Mouse (Mus musculus): ENCODE results near the gene Zfp131. TPM values are rescaled to one million over a fixed set of nuclear protein-coding genes. Genes with fewer than 3 reads are reported as not detected.

Gene Zfp131
- polyA plus RNA-seq, 1 experiment: 40.8 TPM

DNA sequence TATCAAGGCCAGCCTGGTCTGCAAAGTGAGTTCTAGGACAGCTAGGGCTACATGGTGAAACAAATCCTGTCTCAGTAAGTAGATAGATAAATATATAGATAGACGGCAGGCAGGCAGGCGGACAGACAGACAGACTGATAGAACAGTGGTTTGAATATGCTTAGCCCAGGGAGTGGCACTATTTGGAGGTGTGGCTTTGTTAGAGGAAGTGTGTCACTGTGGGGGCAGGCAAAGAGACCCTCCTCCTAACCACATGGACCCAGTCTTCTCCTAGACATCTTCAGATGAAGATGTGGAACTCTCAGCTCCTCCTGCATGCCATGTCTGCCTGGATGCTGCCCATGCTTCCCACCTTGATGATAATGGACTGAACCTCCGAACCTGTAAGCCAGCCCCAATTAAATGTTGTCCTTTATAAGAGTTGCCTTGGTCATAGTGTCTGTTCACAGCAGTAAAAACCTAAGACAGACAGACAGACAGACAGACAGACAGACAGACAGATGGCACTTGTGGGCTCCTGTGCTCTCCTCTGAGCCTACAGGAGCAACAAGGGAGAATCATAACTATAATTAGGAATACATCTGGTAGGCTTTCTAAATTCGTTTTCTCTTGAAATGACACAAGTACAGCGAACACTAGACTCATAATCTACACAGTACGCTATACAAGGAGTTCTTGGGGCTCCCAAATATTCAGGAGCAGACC, 47.8 kb downstream of the Zfp131 start:
- TF ChIP-seq POLR2A (IDR thresholded peaks at IDR 0.05; ENCODE audit: insufficient read depth, low read length): no peak
- TF ChIP-seq CTCF (IDR thresholded peaks at IDR 0.05; ENCODE audit: low read depth, low read length): no peak
- TF ChIP-seq EP300 (IDR thresholded peaks at IDR 0.05; ENCODE audit: insufficient read depth, low read depth, low read length): no peak

DNA sequence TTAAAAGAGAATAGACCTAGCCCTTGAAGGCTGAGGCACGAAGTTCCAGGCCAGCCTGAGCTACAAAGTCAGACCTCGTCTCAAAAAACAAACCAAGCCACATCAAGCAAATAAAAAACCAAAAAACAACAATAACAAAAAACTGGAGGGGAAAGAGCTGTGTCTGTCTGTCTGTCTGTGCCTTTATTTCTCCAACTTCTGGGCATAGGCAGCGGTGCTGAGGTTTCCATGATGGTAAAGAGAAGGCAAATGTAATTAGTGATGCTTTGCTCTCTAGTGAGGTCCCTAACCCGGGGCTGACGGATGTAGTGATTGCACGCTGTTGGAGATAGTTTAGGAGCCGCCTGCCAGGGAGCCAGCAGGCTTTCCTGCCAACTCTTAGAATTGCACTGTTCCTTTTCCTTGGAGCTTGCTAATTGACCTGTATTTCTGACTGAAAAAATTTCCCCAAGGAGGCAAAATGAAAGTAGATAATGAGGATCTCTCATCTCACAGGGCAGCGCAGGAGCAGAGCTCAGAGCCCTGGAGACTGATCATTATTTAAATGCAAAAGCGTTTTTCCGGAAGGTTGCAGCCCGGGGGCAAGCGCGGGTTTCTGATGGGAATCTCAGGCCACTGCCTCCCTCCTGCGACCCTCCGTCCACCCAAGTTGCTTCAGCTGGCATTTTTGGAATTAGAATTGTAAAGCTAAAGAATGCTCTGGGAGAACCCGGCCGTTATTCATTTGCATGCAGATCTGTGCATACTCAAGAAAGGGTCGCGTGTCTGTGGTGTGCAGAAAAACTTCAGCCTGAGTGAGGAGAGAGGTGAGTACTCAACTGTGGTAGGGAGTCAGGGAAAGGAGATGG, 49.1 kb downstream of the Zfp131 start:
- TF ChIP-seq CTCF (IDR thresholded peaks at IDR 0.05; ENCODE audit: low read depth, low read length) (no peak), EP300 (IDR thresholded peaks at IDR 0.05; ENCODE audit: insufficient read depth, low read depth, low read length) (no peak), POLR2A (IDR thresholded peaks at IDR 0.05; ENCODE audit: insufficient read depth, low read length) (no peak)
- Histone ChIP-seq H3K27me3 (ENCODE audit: control insufficient read depth, insufficient read depth, low read length, poor library complexity, severe bottlenecking) (no peaks in the 10 kb centered on the region), H3K4me3 (ENCODE audit: low read depth, low read length) (peak overlapping the region; percentile 45), H3K27ac (ENCODE audit: insufficient read depth, low read length) (peak overlapping the region; percentile 59), H3K36me3 (ENCODE audit: control insufficient read depth, insufficient read depth, low read length, poor library complexity, severe bottlenecking) (no peaks in the 10 kb centered on the region), H3K9ac (ENCODE audit: low read depth, poor library complexity, severe bottlenecking) (peak overlapping the region; percentile 45; the same call in 1 of the 2 replicates), H3K4me1 (ENCODE audit: control insufficient read depth, insufficient read depth, low read length) (no peaks in the 10 kb centered on the region), H3K9me3 (replicated peaks; ENCODE audit: control insufficient read depth, insufficient read depth, low read length, poor library complexity, severe bottlenecking) (no peaks in the 10 kb centered on the region)

More for the DNA sequence above, 47.8 kb downstream of the Zfp131 start:
- no peak overlapping the region for H3K27ac ChIP-seq (ENCODE audit: insufficient read depth, low read length)
- no peak overlapping the region for H3K4me3 ChIP-seq (ENCODE audit: low read depth, low read length)
- no peaks in the 10 kb centered on the region for H3K4me1 ChIP-seq (ENCODE audit: control insufficient read depth, insufficient read depth, low read length)
- H3K36me3 ChIP-seq (ENCODE audit: control insufficient read depth, insufficient read depth, low read length, poor library complexity, severe bottlenecking): no peaks in the 10 kb centered on the region
- no peaks in the 10 kb centered on the region for H3K9me3 ChIP-seq (replicated peaks; ENCODE audit: control insufficient read depth, insufficient read depth, low read length, poor library complexity, severe bottlenecking)
- H3K27me3 ChIP-seq (ENCODE audit: control insufficient read depth, insufficient read depth, low read length, poor library complexity, severe bottlenecking): no peaks in the 10 kb centered on the region
- no peak overlapping the region for H3K9ac ChIP-seq (ENCODE audit: low read depth, poor library complexity, severe bottlenecking)

DNA sequence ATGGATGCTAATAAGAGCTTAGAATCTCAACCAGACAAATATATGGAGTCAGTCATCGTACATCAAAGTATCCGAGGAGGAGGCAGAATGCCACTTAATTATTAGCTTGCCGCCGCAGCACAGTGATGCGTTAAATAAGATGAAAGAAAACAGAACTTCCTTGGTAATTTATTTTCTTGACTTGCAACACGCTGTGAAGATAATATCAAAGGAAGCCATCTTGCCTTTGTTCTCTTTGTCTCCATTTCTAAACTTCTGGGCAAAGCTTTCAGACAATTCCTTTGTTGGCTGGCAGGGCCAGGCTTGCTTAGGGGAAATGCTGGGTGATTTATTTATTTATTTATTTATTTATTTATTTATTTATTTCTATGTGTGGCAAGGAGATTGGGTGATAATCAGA, 59.2 kb downstream of the Zfp131 start:
- H3K9me3 ChIP-seq (replicated peaks; ENCODE audit: control insufficient read depth, insufficient read depth, low read length, poor library complexity, severe bottlenecking): no peaks in the 10 kb centered on the region
- peaks cover 1% of the 10 kb centered on the region; the same call in 1 of the 2 replicates for H3K27me3 ChIP-seq (ENCODE audit: control insufficient read depth, insufficient read depth, low read length, poor library complexity, severe bottlenecking)
- no peak overlapping the region for H3K27ac ChIP-seq (ENCODE audit: insufficient read depth, low read length)
- H3K4me3 ChIP-seq (ENCODE audit: low read depth, low read length): no peak overlapping the region
- no peak overlapping the region for H3K9ac ChIP-seq (ENCODE audit: low read depth, poor library complexity, severe bottlenecking)
- TF ChIP-seq CTCF (IDR thresholded peaks at IDR 0.05; ENCODE audit: low read depth, low read length) (no peak), POLR2A (IDR thresholded peaks at IDR 0.05; ENCODE audit: insufficient read depth, low read length) (no peak), EP300 (IDR thresholded peaks at IDR 0.05; ENCODE audit: insufficient read depth, low read depth, low read length) (no peak)
- no peaks in the 10 kb centered on the region for H3K4me1 ChIP-seq (ENCODE audit: control insufficient read depth, insufficient read depth, low read length)
- H3K36me3 ChIP-seq (ENCODE audit: control insufficient read depth, insufficient read depth, low read length, poor library complexity, severe bottlenecking): no peaks in the 10 kb centered on the region

DNA sequence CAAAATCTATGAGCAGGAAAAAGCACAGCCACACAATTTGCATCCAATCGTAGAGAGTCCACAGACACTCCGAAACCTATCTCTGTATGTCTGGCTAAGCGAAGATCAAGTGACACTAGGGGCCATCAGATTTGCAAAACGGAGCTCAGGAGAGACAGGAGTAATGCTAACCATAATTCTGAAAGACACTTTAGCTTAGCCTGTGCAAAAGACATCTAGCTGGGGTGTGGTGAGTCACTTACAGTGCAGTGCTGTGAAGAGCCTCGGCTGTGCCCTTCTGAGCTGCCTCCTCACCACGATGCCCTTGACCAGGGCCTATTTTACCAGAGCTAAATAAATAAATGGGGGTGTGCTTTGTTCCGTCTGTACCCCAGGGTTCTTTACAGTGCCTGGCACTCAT, 61.3 kb downstream of the Zfp131 start:
- no peak overlapping the region for H3K9ac ChIP-seq (ENCODE audit: low read depth, poor library complexity, severe bottlenecking)
- peaks cover 1% of the 10 kb centered on the region; the same call in 1 of the 2 replicates for H3K27me3 ChIP-seq (ENCODE audit: control insufficient read depth, insufficient read depth, low read length, poor library complexity, severe bottlenecking)
- H3K36me3 ChIP-seq (ENCODE audit: control insufficient read depth, insufficient read depth, low read length, poor library complexity, severe bottlenecking): no peaks in the 10 kb centered on the region
- TF ChIP-seq CTCF (IDR thresholded peaks at IDR 0.05; ENCODE audit: low read depth, low read length) (no peak), POLR2A (IDR thresholded peaks at IDR 0.05; ENCODE audit: insufficient read depth, low read length) (no peak)
- H3K9me3 ChIP-seq (replicated peaks; ENCODE audit: control insufficient read depth, insufficient read depth, low read length, poor library complexity, severe bottlenecking): no peaks in the 10 kb centered on the region
- no peak overlapping the region for H3K27ac ChIP-seq (ENCODE audit: insufficient read depth, low read length)
- no peak overlapping the region for H3K4me3 ChIP-seq (ENCODE audit: low read depth, low read length)
- no peaks in the 10 kb centered on the region for H3K4me1 ChIP-seq (ENCODE audit: control insufficient read depth, insufficient read depth, low read length)

DNA sequence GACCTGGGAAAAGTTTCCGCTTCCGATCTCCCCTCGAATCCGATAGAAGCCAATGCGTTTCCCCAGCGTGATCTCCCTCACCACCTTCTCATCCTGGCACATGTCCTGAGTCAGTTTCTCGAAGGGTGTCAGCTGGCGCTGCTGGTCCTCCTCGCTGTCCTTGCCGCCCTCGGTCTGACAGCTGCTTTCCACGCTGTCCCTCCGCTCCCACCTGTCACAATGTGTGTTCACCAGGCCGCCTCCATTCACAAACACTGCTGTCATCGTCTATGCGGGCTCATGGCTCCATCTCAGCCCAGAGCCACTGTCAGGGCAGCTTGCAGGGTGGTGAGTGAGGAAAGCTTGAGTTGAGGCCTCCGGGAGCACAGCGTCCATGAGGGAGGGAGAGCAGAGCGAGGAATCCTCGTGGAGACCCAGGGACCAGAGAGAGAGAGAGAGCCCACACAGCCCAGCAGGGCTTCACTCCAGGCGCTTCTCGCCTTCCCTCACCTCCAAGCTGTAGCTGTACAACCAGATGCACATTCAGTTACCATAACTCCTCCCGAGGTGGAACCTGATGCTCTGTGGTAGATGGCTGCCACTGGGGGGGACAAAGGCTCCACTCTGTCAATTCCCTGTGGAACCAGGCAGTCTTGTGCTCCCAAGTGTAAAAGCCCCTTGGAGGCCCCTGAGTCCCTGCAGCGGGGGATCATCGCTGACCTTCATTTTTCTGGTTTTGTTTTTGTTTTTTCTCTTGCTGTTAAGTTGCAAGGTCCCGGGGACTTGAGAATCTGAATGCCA, 62.9 kb downstream of the Zfp131 start:
- Histone ChIP-seq H3K9me3 (replicated peaks; ENCODE audit: control insufficient read depth, insufficient read depth, low read length, poor library complexity, severe bottlenecking) (no peaks in the 10 kb centered on the region), H3K27me3 (ENCODE audit: control insufficient read depth, insufficient read depth, low read length, poor library complexity, severe bottlenecking) (peaks cover 1% of the 10 kb centered on the region; the same call in 1 of the 2 replicates), H3K4me3 (ENCODE audit: low read depth, low read length) (no peak overlapping the region), H3K27ac (ENCODE audit: insufficient read depth, low read length) (no peak overlapping the region), H3K36me3 (ENCODE audit: control insufficient read depth, insufficient read depth, low read length, poor library complexity, severe bottlenecking) (no peaks in the 10 kb centered on the region), H3K9ac (ENCODE audit: low read depth, poor library complexity, severe bottlenecking) (no peak overlapping the region), H3K4me1 (ENCODE audit: control insufficient read depth, insufficient read depth, low read length) (no peaks in the 10 kb centered on the region)
- no peak for TF ChIP-seq EP300 (IDR thresholded peaks at IDR 0.05; ENCODE audit: insufficient read depth, low read depth, low read length)
- TF ChIP-seq POLR2A (IDR thresholded peaks at IDR 0.05; ENCODE audit: insufficient read depth, low read length): no peak
- no peak for TF ChIP-seq CTCF (IDR thresholded peaks at IDR 0.05; ENCODE audit: low read depth, low read length)

Measured in ES-Bruce4 (cell line).